Mouse (Mus musculus) heart, postnatal 14 days (tissue): Measurements from ENCODE around the gene Epn3. TPM values are rescaled to one million over a fixed set of nuclear protein-coding genes. Genes with fewer than 3 reads are reported as not detected.
A peak's percentile ranks its signal among the peaks of the same experiment; 100 is the strongest.

Experiments used
- DNase-seq, 2 experiments: peaks; one replicate each; pipeline ENCODE4 v3.0.0; 2021 to 2022
- intact Hi-C: fragments of 180-260 bp; cut with DNase I; formaldehyde crosslinking; loops from one replicate; pipeline ENCODE4 v1.15.1; 2025
- long read RNA-seq, 2 experiments: library from polyadenylated mRNA; stranded (forward); transcript quantifications; one replicate each; pipeline ENCODE4 v2.0.0; 2021
- total RNA-seq, 2 experiments: library from RNA; stranded (reverse); gene quantifications; 2 replicates each; pipeline ENCODE4 v1.2.3; 2021

The Epn3 gene
- 10 to 100 TPM; 19.9 to 24.0 TPM for total RNA-seq
- long read RNA-seq, experiment 1, transcript Epn3-202 (10 exons, 3,884 nt) = major isoform, 10 of 39 reads
- long read RNA-seq, experiment 1, partial matches to known transcripts = 14 of 39 reads
- long read RNA-seq, experiment 1, other reads (novel, unspliced or antisense) = 15 of 39 reads
- long read RNA-seq, experiment 2, transcript Epn3-202 (10 exons, 3,884 nt) = major isoform, 12 of 34 reads
- long read RNA-seq, experiment 2, partial matches to known transcripts = 8 of 34 reads
- long read RNA-seq, experiment 2, other reads (novel, unspliced or antisense) = 14 of 34 reads

- intact Hi-C loops = loop anchor here (5.0 kb wide), 1 partner anchor 43 kb away; no protein-coding TSS in a partner anchor
- peak; percentile 48 to 54 for DNase-seq
Observed at GRCm38 (mm10) chr11:94499661-94500152, at the start of gene Epn3. Epn3 (minus strand) TSS chr11:94499974.

GRCm38 (mm10) chr11:94548888-94549690 is 49.3 kb upstream of the Epn3 start, which contains the start of gene Rsad1:
Rsad1 (minus strand) TSS chr11:94549255.
- intact Hi-C loops = loop anchor here (2.0 kb wide), 1 partner anchor 168 kb away; no protein-coding TSS in a partner anchor

GRCm38 (mm10) chr11:94548041-94548784 is 48.4 kb upstream of the Epn3 start:
- intact Hi-C loops = loop anchor here (2.0 kb wide), 1 partner anchor 169 kb away; no protein-coding TSS in a partner anchor
- DNase-seq = peak; percentile 36 to 43

More at GRCm38 (mm10) chr11:94548888-94549690, 49.3 kb upstream of the Epn3 start, which contains the start of gene Rsad1:
- DNase-seq = peak; percentile 96 to 97

- intact Hi-C loops = no loop called here
- no peak for DNase-seq
Observed at GRCm38 (mm10) chr11:94547271-94547670, 47.5 kb upstream of the Epn3 start.

GRCm38 (mm10) chr11:94546381-94546780 is 46.6 kb upstream of the Epn3 start:
- no peak for DNase-seq
- intact Hi-C loops = no loop called here

GRCm38 (mm10) chr11:94544422-94544821 is 44.6 kb upstream of the Epn3 start:
- peak; percentile 17 to 38 for DNase-seq
- intact Hi-C loops = loop anchor here (5.0 kb wide), 4 partner anchors 42 to 202 kb away; no protein-coding TSS in a partner anchor

- peak; percentile 91 to 96 for DNase-seq
- intact Hi-C loops = loop anchor here (5.0 kb wide), 4 partner anchors 42 to 202 kb away; no protein-coding TSS in a partner anchor
Observed at GRCm38 (mm10) chr11:94543932-94544331, 44.2 kb upstream of the Epn3 start.

- intact Hi-C loops = loop anchor here (5.0 kb wide), 4 partner anchors 41 to 201 kb away; no protein-coding TSS in a partner anchor
- DNase-seq = no peak
Observed at GRCm38 (mm10) chr11:94543344-94543743, 43.6 kb upstream of the Epn3 start.

GRCm38 (mm10) chr11:94542400-94542799 is 42.6 kb upstream of the Epn3 start:
- intact Hi-C loops = loop anchor here (5.0 kb wide), 4 partner anchors 40 to 200 kb away; no protein-coding TSS in a partner anchor
- DNase-seq = no peak

- intact Hi-C loops = loop anchor here (5.0 kb wide), 4 partner anchors 37 to 197 kb away; no protein-coding TSS in a partner anchor
- DNase-seq = no peak
Observed at GRCm38 (mm10) chr11:94539761-94540160, 40.0 kb upstream of the Epn3 start.

GRCm38 (mm10) chr11:94538733-94539292 is 39.0 kb upstream of the Epn3 start:
- no peak for DNase-seq
- intact Hi-C loops = no loop called here

GRCm38 (mm10) chr11:94533171-94533570 is 33.4 kb upstream of the Epn3 start:
- DNase-seq = no peak
- intact Hi-C loops = no loop called here

- DNase-seq = no peak
- intact Hi-C loops = no loop called here
Observed at GRCm38 (mm10) chr11:94528879-94529278, 29.1 kb upstream of the Epn3 start.

- intact Hi-C loops = no loop called here
- DNase-seq = peak; percentile 10 to 36
Observed at GRCm38 (mm10) chr11:94526171-94526879, 26.6 kb upstream of the Epn3 start.

- peak; percentile 55 to 61 for DNase-seq
- intact Hi-C loops = no loop called here
Observed at GRCm38 (mm10) chr11:94521219-94521843, 21.6 kb upstream of the Epn3 start, which contains the start of gene Mycbpap. Mycbpap (minus strand) TSS chr11:94521742.

- intact Hi-C loops = no loop called here
- no peak for DNase-seq
Observed at GRCm38 (mm10) chr11:94513452-94513851, 13.7 kb upstream of the Epn3 start.

- intact Hi-C loops = no loop called here
Observed at GRCm38 (mm10) chr11:94508976-94509375, 9.2 kb upstream of the Epn3 start.

GRCm38 (mm10) chr11:94501482-94501881 is 1.7 kb upstream of the Epn3 start:
- DNase-seq = no peak
- intact Hi-C loops = loop anchor here (5.0 kb wide), 1 partner anchor 41 kb away; no protein-coding TSS in a partner anchor

More at GRCm38 (mm10) chr11:94508976-94509375, 9.2 kb upstream of the Epn3 start:
- no peak for DNase-seq
